Mouse (Mus musculus) adrenal gland (tissue): ENCODE results near the gene Dlg3.

Experiments used
- intact Hi-C: fragments of 180-260 bp; cut with DNase I; formaldehyde crosslinking; loops from one replicate; pipeline ENCODE4 v1.15.1; 2025

Gene Dlg3

GRCm38 (mm10) chrX:100796741-100797090 lies 29.2 kb downstream of the Dlg3 start:
- intact Hi-C loops, result no loop called here

DNA sequence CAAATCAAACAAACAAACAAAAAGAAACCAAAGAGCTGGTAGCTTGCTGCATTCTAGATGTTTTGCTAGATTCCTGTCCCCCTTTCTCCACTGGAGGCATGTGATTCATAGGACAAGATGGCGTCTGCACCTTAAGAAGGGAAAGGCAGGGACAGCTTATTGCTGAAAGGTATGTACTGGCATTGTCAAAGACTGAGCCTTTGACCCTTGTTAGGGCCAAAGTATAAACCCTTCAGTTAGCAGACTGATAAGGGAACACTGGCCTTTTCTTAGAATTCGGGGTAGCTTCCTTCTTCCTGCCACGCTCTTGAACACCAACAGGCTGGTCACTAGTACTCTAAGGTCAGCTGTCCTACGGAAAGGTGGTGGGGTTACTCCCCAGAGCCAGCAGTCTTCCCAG lies 29.8 kb downstream of the Dlg3 start:
- intact Hi-C loops, result no loop called here

GRCm38 (mm10) chrX:100797851-100798527 lies 30.5 kb downstream of the Dlg3 start:
- intact Hi-C loops, result no loop called here

DNA sequence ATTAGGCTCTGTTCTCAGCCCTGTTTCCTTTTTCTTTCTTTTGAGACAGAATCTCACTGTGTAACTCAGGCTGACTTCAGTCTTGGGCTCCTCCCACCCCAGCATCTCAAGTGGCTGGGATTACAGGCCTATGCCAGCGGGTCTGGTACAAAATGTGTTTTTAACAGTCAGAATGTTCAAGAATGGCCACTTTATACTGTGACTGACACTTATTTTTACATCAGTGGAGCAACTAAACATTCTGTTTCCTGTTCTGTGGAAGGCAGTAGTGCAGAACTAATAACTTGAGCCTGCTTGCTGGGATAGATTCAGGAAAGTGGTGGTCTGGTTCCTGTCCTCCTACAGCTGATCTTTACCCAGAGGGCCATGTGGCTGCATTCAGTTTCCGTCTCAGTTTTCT lies 33.1 kb downstream of the Dlg3 start:
- intact Hi-C loops, result no loop called here

- intact Hi-C loops, result no loop called here
Observed at GRCm38 (mm10) chrX:100802034-100802433, 34.5 kb downstream of the Dlg3 start.

- intact Hi-C loops, result no loop called here
Observed at GRCm38 (mm10) chrX:100811129-100811528, 43.6 kb downstream of the Dlg3 start.

DNA sequence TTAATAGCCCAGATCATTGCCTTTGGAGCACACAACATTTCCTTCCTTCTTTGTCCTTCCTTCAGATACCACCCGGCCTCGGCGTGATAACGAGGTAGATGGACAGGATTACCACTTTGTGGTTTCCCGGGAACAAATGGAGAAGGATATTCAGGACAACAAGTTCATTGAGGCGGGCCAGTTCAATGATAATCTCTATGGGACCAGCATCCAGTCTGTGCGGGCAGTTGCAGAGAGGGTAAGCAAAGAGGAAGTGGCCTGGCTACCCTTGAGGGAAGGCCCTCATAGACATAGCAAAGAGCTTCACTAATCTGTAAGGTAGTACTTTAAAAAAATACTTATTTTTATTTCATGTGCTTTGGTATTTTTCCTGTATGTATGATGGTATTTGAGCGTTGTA lies 46.6 kb downstream of the Dlg3 start:
- intact Hi-C loops, result no loop called here

- intact Hi-C loops, result no loop called here
Observed at GRCm38 (mm10) chrX:100815766-100816165, 48.2 kb downstream of the Dlg3 start.

GRCm38 (mm10) chrX:100818681-100819080 lies 51.2 kb downstream of the Dlg3 start:
- intact Hi-C loops, result no loop called here

GRCm38 (mm10) chrX:100821149-100821548 lies 53.6 kb downstream of the Dlg3 start:
- intact Hi-C loops, result no loop called here

DNA sequence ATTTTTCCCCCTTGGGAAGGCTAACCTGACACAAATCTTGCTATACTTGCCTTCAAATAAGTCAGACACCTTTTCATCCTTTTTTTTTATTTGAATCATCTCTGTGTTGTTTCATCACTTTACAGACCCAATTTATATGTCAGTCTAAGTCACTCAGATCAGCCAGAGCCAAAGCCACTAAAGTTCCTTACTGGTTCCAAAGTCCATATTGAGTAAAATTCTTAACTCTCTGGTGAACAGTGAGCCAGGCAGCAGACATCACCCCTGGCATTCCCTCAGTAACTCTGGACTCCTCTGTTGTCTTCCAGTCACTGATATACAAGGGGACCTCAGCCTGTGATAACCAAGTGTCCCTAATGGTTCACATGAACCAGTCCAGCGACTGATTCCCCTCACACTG lies 58.0 kb downstream of the Dlg3 start:
- intact Hi-C loops, result no loop called here

DNA sequence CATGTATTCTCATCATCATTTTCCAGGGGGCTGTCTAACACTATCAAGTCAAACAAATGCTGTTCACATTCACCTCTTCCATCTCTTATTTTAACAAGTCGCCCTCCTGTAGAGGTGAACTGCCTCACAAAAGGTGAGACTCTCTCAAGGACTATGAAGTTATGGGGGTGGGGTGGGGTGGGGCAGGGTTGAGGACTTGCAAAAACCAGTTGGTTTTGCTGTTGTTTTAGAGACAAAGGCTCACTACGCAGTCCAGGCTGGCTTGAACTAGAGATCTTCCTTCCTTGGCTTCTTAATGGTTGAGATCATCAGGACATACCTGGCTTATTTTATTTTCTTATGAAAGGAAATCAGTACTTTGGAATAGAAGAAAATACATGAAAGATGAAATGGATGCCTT lies 65.3 kb downstream of the Dlg3 start:
- intact Hi-C loops, result no loop called here

- intact Hi-C loops, result no loop called here
Observed at GRCm38 (mm10) chrX:100839211-100839610, 71.7 kb downstream of the Dlg3 start.
